Comparison of ENCODE assay signal across 31 mouse cellular contexts in genomic region chr16:3732612-3733011, GRCm38 (mm10). TPM values are rescaled to one million over a fixed set of nuclear protein-coding genes. Genes with fewer than 3 reads are reported as not detected.
DNase-seq lines count a peak whose midpoint lies in the region; ATAC-seq lines count a peak whose summit lies in the region.
"Had no signal": no experiment of that assay in that cellular context is flagged by ENCODE, and none has a peak within 500 bp of the region (broad histone marks: within the 10 kb centered on the region; RNA-seq: fewer than 3 reads in every experiment).

No protein-coding gene starts in this region.

- no peaks in the 10 kb centered on the region for H3K27me3 ChIP-seq in intestine, embryonic 16.5 days (replicated peaks; ENCODE audit: control insufficient read depth, insufficient read depth, low read length)
- no peaks in the 10 kb centered on the region for H3K27me3 ChIP-seq in intestine, embryonic 15.5 days (replicated peaks)
- no peaks in the 10 kb centered on the region for H3K27me3 ChIP-seq in splenic B cell, adult 2 months (ENCODE audit: control insufficient read depth, insufficient read depth, low read length, poor library complexity, severe bottlenecking)
- no peaks in the 10 kb centered on the region; the same call in 1 of the 2 replicates for H3K27me3 ChIP-seq in kidney, embryonic 15.5 days
- H3K27me3 ChIP-seq: forebrain, embryonic 15.5 days; hindbrain, embryonic 12.5 days; limb, embryonic 15.5 days had no signal

- no peaks in the 10 kb centered on the region for H3K4me1 ChIP-seq in intestine, embryonic 16.5 days (ENCODE audit: control insufficient read depth, insufficient read depth, low read length)
- H3K4me1 ChIP-seq in intestine, embryonic 15.5 days (replicated peaks): no peaks in the 10 kb centered on the region
- no peaks in the 10 kb centered on the region for H3K4me1 ChIP-seq in kidney, embryonic 15.5 days
- H3K4me1 ChIP-seq: forebrain, embryonic 15.5 days; hindbrain, embryonic 12.5 days; limb, embryonic 15.5 days; midbrain, embryonic 10.5 days had no signal

- DNase-seq in lung, postnatal 36 days: peak; percentile 32
- DNase-seq in lung, postnatal 4 days: no peak
- peak; percentile 21 for DNase-seq in splenic B cell, adult 2 months (ENCODE audit: low read depth, low spot score)
- no peak for DNase-seq in kidney, adult 9 months
- DNase-seq: adrenal gland, postnatal 10 days; cerebellum, adult 8-10 months; cerebellum, postnatal 36 days; gastrocnemius, postnatal 10 days; heart, adult 11 months; kidney, adult 18-20 months; kidney, postnatal 10 days; left cerebral cortex, postnatal 4 days; lung, embryonic 14.5 days; right cerebral cortex, postnatal 14 days; spleen, adult 18-20 months; thymus, postnatal 14 days had no signal

- no peaks in the 10 kb centered on the region for H3K9me3 ChIP-seq in intestine, embryonic 16.5 days (ENCODE audit: control insufficient read depth, low read length)
- no peaks in the 10 kb centered on the region for H3K9me3 ChIP-seq in intestine, embryonic 15.5 days
- H3K9me3 ChIP-seq in kidney, embryonic 15.5 days (replicated peaks): no peaks in the 10 kb centered on the region
- H3K9me3 ChIP-seq: forebrain, embryonic 15.5 days; hindbrain, embryonic 12.5 days; limb, embryonic 15.5 days; midbrain, embryonic 10.5 days had no signal

- no peak overlapping the region for H3K4me3 ChIP-seq in intestine, embryonic 16.5 days (ENCODE audit: low read length)
- H3K4me3 ChIP-seq in intestine, embryonic 15.5 days (replicated peaks): no peak overlapping the region
- no peak overlapping the region for H3K4me3 ChIP-seq in macrophage (ENCODE audit: inconsistent target)
- no peak overlapping the region for H3K4me3 ChIP-seq in kidney, embryonic 15.5 days (replicated peaks)
- H3K4me3 ChIP-seq: forebrain, embryonic 15.5 days; hindbrain, embryonic 12.5 days; limb, embryonic 15.5 days; midbrain, embryonic 10.5 days had no signal

- H3K27ac ChIP-seq in intestine, embryonic 16.5 days (ENCODE audit: low read length): no peak overlapping the region
- no peak overlapping the region for H3K27ac ChIP-seq in intestine, embryonic 15.5 days
- peak overlapping the region; percentile 83 for H3K27ac ChIP-seq in macrophage
- no peak overlapping the region for H3K27ac ChIP-seq in kidney, embryonic 15.5 days
- H3K27ac ChIP-seq: forebrain, embryonic 15.5 days; hindbrain, embryonic 12.5 days; limb, embryonic 15.5 days; midbrain, embryonic 10.5 days had no signal

- no peaks in the 10 kb centered on the region for H3K79me2 ChIP-seq in macrophage (ENCODE audit: inconsistent target)

- no peak overlapping the region for H3K9ac ChIP-seq in intestine, embryonic 16.5 days (ENCODE audit: low read depth, low read length)
- H3K9ac ChIP-seq in intestine, embryonic 15.5 days: no peak overlapping the region
- no peak overlapping the region for H3K9ac ChIP-seq in kidney, embryonic 15.5 days
- H3K9ac ChIP-seq: forebrain, embryonic 15.5 days; hindbrain, embryonic 12.5 days; limb, embryonic 15.5 days; lung, embryonic 14.5 days had no signal

- ATAC-seq in intestine, embryonic 16.5 days: 0 out of 2 replicates have a peak, but pooled peaks have one; percentile 23
- ATAC-seq in intestine, embryonic 15.5 days: no peak
- no peak for ATAC-seq in kidney, embryonic 15.5 days (replicated peaks; ENCODE audit: low FRiP score)
- ATAC-seq: activated CD4-positive, CD25-positive, alpha-beta regulatory T cell, adult 4 months; forebrain, embryonic 15.5 days; midbrain, embryonic 16.5 days had no signal

- H3K36me3 ChIP-seq in intestine, embryonic 16.5 days (ENCODE audit: control insufficient read depth, insufficient read depth, low read length): no peaks in the 10 kb centered on the region
- H3K36me3 ChIP-seq in intestine, embryonic 15.5 days: no peaks in the 10 kb centered on the region
- no peaks in the 10 kb centered on the region for H3K36me3 ChIP-seq in macrophage (ENCODE audit: inconsistent target)
- H3K36me3 ChIP-seq in splenic B cell, adult 2 months (ENCODE audit: control insufficient read depth, insufficient read depth, low read length, poor library complexity, severe bottlenecking): no peaks in the 10 kb centered on the region
- no peaks in the 10 kb centered on the region for H3K36me3 ChIP-seq in kidney, embryonic 15.5 days
- H3K36me3 ChIP-seq: forebrain, embryonic 15.5 days; hindbrain, embryonic 12.5 days; limb, embryonic 15.5 days; midbrain, embryonic 10.5 days had no signal

- no peak overlapping the region for H3K4me2 ChIP-seq in intestine, embryonic 16.5 days (ENCODE audit: low read depth, low read length)
- H3K4me2 ChIP-seq in intestine, embryonic 15.5 days (replicated peaks): no peak overlapping the region
- no peak overlapping the region for H3K4me2 ChIP-seq in kidney, embryonic 15.5 days
- H3K4me2 ChIP-seq: forebrain, embryonic 15.5 days; heart, embryonic 11.5 days; hindbrain, embryonic 12.5 days; limb, embryonic 15.5 days; lung, embryonic 14.5 days had no signal

- 81% methylated on average over 4 of the region's 4 CpGs for WGBS in intestine, embryonic 16.5 days
- 84% methylated on average over 4 of the region's 4 CpGs for WGBS in intestine, embryonic 15.5 days
- WGBS in macrophage (ENCODE audit: missing documents): 16% methylated on average over 3 of the region's 4 CpGs
- WGBS in kidney, embryonic 15.5 days: 82% methylated on average over 4 of the region's 4 CpGs

RNA-seq across cellular contexts. Expression of gene Zfp263, which starts 11.3 kb away (rescaled TPM):
- polyA plus RNA-seq in intestine, embryonic 16.5 days (2015; fragmentation: Nextera tagmentation; extraction: Ambion mirVana): 35.3 and 35.8 TPM in 2 replicates
- polyA plus RNA-seq in intestine, embryonic 15.5 days (2015; fragmentation: Nextera tagmentation; extraction: Ambion mirVana): 38.6 and 40.1 TPM in 2 replicates
- total RNA-seq in macrophage (2018; cell fraction: chromatin; rRNA removed): 1,000 to 10,000 TPM in 10 of 26 experiments, 100 to 1,000 TPM in 16; 250 to 1,889 (median 705) TPM
- 100 to 1,000 TPM in 7 of 26 experiments, 10 to 100 TPM in 19; 32.9 to 187 (median 57.1) TPM for total RNA-seq in macrophage (2018; cell fraction: cytosol; rRNA removed)
- 1,000 to 10,000 TPM in 3 of 26 experiments, 100 to 1,000 TPM in 23; 138 to 1,215 (median 590) TPM for total RNA-seq in macrophage (2018; cell fraction: nucleus; rRNA removed)
- polyA plus RNA-seq in macrophage (2018): 33.4 to 51.2 TPM (median 45.8 TPM) in 3 replicates
- 49.3 and 49.6 TPM in 2 replicates for polyA plus RNA-seq in kidney, embryonic 15.5 days (2015; fragmentation: Nextera tagmentation; extraction: Ambion mirVana)

RNA-seq across cellular contexts. Expression of gene Mefv, which starts 14.7 kb away (rescaled TPM):
- polyA plus RNA-seq in intestine, embryonic 16.5 days (2015; fragmentation: Nextera tagmentation; extraction: Ambion mirVana): 0.12 and 0.16 TPM in 2 replicates
- 0.19 TPM in 1 of 2 replicates, not detected in the other for polyA plus RNA-seq in intestine, embryonic 15.5 days (2015; fragmentation: Nextera tagmentation; extraction: Ambion mirVana)
- total RNA-seq in macrophage (2018; cell fraction: chromatin; rRNA removed): 100 to 1,000 TPM in 6 of 26 experiments, 10 to 100 TPM in 17, 1 to 10 TPM in 3; 2.9 to 231 (median 39.7) TPM
- total RNA-seq in macrophage (2018; cell fraction: cytosol; rRNA removed): 10 to 100 TPM in 13 of 26 experiments, 1 to 10 TPM in 13; 1.5 to 51.7 (median 10.1) TPM
- total RNA-seq in macrophage (2018; cell fraction: nucleus; rRNA removed): 100 to 1,000 TPM in 9 of 26 experiments, 10 to 100 TPM in 14, 1 to 10 TPM in 3; 6.1 to 325 (median 76.0) TPM
- 2.8 to 7.3 TPM (median 3.5 TPM) in 3 replicates for polyA plus RNA-seq in macrophage (2018)
- polyA plus RNA-seq in kidney, embryonic 15.5 days (2015; fragmentation: Nextera tagmentation; extraction: Ambion mirVana): 0.06 TPM in 2 replicates
- total RNA-seq: ES-E14; gastrocnemius, postnatal 10 days; layer of hippocampus, postnatal 10 days; left cerebral cortex, adult 8-10 months; left cerebral cortex, postnatal 4 days had no signal
- polyA plus RNA-seq: activated CD4-positive, CD25-positive, alpha-beta regulatory T cell, adult 4 months; forebrain, embryonic 15.5 days; heart, embryonic 11.5 days; hindbrain, embryonic 12.5 days; lung, embryonic 14.5 days; midbrain, embryonic 10.5 days; midbrain, embryonic 16.5 days; neural tube, embryonic 14.5 days had no signal

Comparison
In these comparisons a context has a peak if more than half of its experiments do, and no peak if none do; other contexts are left out.
1. DNase-seq: peak in lung, postnatal 36 days (single experiment) and splenic B cell, adult 2 months (single experiment); none in lung, postnatal 4 days (0 of 2) and kidney, adult 9 months (single experiment).